Mouse (Mus musculus): ENCODE measurements around the gene Kcnk15.

Kcnk15 gene

DNA sequence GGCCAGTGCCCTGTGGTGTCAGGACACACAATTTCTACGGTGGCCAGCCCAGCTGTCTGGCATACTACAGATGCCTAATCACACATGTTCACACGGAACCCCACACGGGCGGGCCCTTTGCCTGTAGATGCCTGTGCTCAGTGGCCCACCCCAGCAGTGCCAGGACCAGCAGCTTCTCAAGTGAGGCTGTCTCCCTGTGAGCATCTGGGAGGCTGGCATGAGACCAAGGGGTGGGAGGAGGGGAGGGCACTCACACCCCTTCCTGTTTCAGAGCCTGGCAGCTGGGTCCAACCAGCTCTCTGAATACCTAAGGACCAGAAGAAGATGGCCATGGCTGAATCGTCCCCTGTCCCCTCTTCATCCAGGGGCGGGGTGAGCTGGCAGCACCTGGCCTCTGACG lies 22.0 kb downstream of the Kcnk15 start:
- no peak for DNase-seq (ENCODE audit: low spot score in 2 of 2)

DNA sequence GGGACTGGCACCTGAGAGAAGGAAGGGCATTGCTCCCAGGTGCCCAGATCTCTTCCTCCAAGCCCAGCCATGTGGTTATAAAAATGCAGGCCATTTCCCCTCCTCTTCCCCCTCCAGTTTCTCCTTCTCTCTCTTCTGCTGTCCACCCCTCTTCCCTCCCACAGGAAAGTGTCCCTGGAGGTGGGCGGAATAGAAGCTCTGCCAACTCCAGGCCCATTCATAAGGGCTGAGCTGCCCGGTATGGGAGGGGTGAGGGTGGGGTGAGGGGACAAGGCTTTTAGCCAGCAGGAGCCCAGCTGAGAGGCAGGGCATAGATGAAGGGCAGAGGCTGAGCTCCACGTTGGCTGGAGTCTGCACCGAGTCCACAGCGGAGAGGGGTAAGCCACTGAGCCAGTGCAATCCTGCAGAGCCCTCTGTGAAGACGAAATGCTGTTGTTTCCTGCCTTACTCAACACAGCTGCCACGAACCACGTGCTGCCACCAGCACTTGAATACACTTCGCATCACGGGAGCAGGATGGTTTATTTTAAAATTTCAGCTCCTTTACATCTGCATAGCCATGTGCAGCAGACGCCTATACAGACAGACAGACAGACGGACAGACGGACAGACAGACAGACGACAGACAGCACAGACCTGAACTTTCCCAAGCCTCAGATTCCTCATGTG lies 23.5 kb downstream of the Kcnk15 start:
- DNase-seq (ENCODE audit: low spot score in 2 of 2) = no peak

DNA sequence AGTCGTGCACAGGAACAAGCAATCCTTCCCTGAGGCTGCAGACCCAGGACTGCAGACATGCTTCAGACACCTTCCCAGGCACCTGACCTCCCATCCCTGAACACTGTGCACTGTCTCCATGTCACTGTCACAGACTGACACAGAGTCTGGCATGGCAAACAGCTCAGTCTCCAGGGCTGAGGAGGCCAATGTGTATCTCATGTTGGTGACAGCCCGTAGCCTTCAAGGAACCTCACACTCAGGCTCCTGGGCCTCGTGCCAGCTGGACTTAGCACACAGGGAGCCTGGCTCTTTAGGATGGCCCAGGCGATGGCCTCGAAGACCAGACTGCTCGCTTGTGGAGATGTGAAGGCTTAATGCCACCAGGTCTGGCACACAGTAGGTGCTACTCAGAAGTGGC lies 27.4 kb downstream of the Kcnk15 start:
- DNase-seq (ENCODE audit: low spot score in 2 of 2) = no peak

DNA sequence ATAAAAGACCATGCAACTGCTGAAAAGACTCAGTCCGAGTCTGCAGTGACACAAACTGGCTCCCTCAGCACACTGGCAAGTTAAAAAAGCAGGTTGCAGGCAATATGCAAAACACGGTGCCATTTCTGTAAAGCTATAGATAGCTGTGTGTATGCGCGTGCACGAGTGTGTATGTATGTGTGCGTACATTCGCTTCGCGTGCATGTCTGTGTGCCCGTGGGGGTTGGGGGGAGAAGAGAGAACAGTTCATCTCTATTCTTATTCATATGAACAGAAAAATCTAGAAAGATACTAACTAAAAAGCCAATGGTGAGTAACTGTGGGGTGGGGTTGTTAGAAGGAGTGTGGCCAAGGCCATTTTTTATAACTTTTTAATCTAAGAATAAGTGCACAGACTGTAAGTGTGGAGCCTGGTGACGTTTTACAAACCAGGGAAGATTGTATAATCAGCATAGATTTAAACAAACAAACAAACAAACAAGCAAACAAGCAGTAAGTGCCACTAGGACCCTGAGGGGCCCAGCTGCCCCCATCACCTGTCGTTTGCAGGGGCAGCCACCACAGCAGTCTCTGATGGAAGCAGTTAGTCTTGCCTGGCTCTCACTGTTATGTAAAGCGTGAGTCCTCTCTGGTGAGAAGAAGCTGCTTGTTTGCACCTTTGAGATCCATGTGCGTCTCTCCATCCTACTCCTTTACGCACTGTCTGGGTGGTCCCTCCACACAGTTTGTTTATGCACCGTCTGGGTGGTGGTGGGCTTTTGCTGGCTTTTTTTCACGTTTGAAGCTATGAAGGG lies 29.6 kb downstream of the Kcnk15 start:
- no peak for DNase-seq (ENCODE audit: low spot score in 2 of 2)

DNA sequence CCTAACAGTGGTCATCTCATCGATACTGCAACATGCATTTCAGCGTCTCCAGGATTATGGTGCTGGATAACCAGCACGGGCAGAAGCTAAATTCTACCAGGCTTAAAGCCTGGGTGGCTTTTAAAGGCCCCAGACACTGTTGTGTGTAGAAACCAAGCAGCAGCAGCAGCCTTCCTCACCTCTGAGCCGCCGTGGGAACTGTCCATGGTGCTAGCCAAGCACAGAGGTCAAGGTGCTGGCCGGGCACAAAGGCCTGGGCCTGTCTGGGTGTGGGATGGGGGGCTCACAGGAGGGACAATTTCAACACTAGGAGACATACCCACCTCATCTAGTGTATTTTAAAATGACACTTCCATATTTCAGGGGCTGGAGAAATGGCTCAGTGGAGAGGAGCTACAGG lies 36.0 kb downstream of the Kcnk15 start:
- no peak for DNase-seq (ENCODE audit: low spot score in 2 of 2)

DNA sequence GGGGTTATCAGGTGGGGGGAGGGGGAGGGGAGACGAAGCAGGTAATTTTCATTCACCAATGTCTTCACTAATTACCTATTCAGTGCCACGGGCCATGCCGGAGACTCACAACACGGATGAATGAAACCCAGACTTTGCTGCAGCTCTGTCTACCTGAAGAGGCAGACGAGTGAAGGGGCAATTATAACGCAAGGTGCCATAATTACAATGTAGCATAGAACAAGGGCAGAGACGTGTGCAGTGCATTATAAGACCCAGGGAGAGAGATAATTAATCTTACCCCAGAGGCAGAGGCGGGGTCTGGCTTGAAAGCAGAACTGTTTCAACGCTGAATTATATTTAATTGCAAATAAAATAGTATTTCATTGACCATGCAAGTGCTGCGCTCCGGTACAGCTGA lies 37.1 kb downstream of the Kcnk15 start:
- DNase-seq (ENCODE audit: low spot score in 2 of 2) = no peak

DNA sequence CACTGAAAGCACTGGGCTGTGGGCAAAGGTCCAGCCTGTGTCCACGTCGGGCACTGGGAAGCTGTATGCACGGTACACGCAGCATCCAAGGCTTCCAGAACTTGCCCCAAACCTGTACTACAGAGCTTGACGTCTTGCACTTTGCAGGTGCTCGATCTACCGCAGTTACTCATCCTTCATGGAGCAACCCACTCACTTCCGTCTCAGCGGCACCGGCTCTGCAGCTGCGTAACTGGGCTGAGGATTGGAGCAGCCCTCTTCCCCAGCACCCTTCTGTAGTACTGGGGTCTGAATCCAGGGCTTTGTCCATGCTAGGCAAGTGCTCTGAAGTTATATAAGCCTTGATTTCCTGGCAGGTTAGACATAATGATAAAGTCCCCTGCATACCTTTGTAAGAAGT lies 37.8 kb downstream of the Kcnk15 start:
- no peak for DNase-seq (ENCODE audit: low spot score in 2 of 2)

DNA sequence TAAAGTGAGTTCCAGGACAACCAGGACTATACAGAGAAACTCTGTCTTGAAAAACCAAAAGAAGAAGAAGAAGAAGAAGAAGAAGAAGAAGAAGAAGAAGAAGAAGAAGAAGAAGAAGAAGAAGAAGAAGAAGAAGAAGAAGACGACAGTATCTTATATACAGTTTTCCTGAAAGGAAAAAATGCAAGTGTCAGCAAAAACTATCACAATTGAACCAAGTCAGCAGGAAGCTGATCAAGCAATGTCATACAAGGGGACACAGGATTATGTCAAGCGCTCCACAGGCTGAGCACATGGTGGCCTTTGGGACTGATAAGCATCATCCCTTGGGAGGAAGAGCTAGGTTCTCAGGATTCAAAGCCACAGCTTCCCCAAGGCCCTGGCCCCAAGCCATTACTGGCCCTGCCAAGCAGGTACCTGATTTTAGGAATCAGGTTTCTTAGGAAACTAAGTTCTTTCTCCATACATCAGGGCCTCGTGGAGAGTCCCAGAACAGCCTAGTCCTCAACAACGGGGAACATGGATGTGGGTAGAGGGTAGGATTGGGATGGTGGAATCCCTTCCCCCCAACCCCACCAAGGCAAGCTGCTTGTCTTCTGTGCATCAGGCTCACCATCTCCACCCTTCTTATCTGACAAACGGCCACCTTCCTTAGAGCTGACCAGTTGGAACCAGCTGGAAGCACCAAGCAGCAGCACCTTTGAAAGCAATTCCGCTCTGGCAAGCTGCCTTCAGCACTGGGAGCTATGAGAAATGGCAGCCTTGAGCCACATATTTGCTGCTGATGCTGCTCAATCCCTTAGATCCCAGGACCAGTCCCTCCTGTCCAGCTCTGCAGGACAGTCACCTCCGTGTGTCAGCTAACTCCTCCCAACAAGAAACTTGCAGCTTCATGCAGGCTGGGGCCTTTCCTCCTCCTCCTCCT lies 40.3 kb downstream of the Kcnk15 start:
- no peak for DNase-seq (ENCODE audit: low spot score in 2 of 2)

DNA sequence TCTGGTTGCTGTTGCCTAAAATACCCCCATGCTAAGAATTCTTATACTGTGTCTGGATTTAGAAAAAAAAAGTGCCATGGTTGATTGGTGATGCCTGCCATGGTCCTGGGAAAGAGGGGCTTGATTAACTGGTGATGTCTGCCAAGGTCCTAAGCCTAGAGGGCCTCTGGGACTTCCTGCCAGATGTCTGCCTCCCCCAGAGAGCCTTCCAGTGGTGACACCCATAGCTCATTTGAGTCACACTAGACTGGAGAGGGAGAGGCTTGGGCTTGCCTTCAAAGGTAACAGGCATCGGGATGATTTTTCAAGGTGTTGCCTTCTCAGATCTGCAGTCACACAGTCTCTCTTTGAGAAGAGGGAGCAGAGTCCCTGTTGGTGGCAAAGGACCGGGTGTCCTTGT lies 41.7 kb downstream of the Kcnk15 start:
- no peak for DNase-seq (ENCODE audit: low spot score in 2 of 2)

DNA sequence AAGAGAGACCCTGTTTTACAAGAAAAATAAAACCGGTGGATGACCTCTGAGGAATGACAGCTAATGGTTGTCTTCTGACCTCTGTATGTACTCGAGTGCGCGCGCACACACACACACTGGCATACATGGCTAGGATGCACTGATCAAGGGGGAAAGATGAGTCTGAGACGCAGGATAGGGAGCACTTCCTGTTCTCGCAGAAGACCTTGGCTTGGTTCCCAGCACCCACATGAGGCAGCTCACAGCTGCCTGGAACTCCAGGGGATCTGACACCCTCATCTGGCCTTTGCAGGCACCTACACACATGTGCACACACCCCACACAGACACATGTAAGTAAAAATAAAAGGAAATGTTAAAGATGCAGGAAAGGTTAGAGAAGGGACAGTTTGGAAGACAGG lies 43.6 kb downstream of the Kcnk15 start:
- DNase-seq (ENCODE audit: low spot score in 2 of 2) = no peak

DNA sequence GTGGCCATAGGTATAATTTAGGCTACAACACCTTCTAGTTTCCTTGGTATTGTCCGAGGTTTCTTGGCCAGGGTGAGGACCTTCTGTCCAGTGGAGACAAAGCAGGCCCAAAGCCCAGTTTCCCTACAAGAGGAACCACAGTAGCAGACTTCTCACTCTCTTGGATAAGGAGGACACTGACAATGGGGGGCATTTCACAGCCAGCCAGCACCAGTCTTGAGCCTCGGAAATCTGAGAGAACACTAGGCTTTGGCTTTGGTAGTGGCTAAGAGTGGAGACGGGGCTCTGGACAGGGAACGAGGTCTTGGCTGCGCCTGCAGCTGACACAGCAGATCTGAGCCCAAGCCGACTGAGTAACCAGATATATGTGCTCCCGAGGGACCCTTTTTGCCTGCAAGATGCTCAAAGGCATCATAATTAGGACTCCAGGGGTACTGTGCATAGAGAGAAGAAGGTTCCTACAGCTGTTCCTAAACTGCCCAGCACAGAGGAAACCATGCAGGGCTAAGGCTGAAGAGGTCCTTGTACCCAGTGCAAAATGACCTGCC lies 44.6 kb downstream of the Kcnk15 start:
- DNase-seq (ENCODE audit: low spot score in 2 of 2) = no peak

DNA sequence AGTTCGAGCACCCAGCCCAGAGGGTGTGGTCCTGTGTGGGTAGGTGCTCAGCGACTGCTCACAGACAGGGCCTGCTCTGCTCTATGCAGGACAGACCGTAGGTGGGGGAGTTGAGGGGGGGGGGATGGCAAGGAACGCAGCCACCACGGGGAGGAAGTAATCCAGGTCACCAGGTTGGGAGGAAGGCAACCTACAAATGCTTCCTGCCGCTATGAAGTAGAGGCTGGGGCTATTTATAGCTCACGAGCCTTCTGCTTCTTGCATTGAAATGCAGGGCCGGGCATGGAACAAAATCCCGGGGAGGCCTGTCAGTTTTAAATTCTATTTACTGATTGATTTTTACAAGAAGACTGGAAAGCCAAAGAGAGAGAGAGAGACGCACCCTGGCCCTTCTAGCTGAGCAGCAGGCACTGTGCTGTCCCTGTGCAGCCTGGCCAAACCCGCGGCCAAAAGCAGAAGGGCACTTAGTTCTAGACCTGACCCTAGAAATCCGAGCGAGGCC lies 46.5 kb downstream of the Kcnk15 start:
- no peak for DNase-seq (ENCODE audit: low spot score in 2 of 2)

DNA sequence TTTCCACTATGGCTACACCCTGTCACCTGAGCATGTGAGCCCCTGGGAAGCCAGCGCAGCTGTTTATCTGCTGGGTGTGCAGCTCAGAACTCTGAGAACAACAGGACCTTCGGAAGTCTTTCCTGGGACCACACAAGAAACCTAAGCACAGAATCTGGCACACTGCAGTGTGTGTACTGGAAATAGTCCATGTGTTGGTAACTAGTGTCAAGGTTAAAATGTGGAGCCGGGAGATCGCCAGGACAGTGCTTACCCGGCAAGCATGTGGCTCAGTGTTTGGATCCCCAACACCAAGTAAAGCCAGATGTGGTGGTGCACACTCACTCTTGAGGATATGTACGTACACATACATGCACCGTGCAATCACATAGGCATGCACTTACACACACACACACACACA lies 47.6 kb downstream of the Kcnk15 start:
- no peak for DNase-seq (ENCODE audit: low spot score in 2 of 2)

DNA sequence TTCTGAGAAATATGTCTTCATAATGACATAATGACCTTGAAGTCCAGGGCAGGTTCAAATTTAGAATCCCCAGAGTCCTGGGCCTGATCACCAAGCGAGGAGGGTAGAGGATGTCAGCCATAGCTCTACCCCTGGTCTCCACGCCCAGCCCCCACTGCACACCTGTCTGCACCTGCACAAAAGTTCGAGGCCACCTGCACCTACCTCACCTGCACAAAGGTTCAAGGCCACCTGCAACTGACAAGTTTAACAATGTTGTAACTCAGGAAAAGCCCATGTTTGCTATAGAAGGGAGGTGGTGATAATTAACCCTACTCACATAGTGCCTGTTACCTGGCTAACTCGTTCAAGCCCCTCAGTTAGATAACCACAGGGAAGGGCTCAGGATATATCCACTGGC lies 49.0 kb downstream of the Kcnk15 start:
- no peak for DNase-seq (ENCODE audit: low spot score in 2 of 2)

DNA sequence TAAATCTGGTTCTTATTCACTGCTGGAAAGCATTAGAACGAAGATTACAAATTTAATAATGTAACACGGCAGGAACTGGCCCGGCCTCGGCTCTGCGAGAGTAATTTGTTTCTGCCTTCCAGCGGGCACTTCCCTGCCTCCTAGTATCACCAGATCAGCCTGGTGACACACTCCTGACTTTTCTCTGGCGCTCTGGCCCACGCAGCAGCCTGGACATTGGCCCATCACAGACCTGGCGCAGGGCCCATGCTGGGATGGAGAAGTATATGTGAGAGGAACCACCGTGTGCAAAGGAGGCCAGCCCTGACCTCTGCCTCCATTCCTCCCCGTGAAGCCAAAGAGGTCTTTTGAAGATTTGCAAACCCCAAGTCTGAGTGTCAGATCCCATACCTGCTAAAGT lies 50.0 kb downstream of the Kcnk15 start:
- no peak for DNase-seq (ENCODE audit: low spot score in 2 of 2)

DNA sequence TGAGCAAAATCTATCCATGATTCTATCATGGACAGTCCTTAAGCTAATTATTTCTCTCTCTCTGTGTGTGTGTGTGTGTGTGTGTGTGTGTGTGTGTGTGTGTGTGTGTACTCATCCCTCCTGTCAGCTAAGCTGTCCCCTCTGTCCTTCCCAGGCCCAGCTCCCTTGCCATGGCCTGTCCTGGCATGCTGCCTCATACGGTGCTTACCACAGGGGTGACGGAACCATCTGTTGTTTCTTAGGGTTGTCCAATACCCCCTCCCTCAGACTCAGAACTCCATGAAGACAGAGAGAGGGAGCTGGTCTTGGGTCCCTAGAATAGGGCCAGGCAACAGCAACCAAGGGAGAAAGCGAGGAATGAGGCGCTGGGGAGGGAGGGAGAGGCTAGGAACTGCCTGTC lies 50.9 kb downstream of the Kcnk15 start:
- DNase-seq (ENCODE audit: low spot score in 2 of 2) = no peak

DNA sequence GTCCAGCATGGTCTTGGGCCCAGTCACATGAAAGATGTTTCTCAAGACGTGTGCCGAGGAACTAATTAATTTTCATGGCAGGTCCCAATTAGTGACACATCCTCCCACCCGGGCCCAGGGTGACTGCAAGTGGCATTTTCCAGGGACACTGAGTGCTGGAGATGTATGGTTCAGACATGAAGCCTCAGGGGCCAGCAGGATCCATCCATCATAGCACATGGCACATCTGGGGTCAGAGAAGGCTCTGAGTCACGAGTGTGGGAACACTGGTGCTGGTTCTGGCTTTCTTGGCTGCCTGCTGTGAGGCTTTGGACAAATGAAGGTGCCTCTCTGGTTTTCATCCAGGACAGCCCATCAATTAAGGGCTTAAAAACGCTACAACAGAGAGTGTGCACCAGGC lies 53.7 kb downstream of the Kcnk15 start:
- DNase-seq (ENCODE audit: low spot score in 2 of 2) = no peak
